ENCODE assay signal across 10 mouse cellular contexts in the genomic region with DNA sequence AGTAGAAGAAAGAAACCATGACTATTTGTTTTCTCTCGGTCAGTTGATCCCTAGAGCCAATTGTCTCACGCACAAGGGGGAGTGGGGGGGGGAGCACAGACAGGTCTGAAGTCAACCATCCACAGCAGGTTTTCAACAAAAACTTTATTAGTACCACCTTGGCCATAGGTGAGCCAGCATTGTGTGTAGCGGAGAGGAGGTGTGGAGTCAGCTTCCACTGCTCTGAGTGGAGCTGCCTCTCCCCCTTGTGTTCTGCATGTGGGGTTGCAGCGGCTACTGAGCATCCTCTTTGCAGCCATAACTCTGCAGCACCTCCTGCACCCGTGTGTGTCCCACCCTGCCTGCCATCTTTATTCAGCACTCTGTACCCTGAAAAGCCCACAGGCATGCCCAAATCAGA. TPM values are rescaled to one million over a fixed set of nuclear protein-coding genes. Genes with fewer than 3 reads are reported as not detected.
A peak's percentile ranks its signal among the peaks of the same experiment; 100 is the strongest.
DNase-seq lines count a peak whose midpoint lies in the region; ATAC-seq and TF ChIP-seq lines count a peak whose summit lies in the region.
"Had no signal": no experiment of that assay in that cellular context is flagged by ENCODE, and none has a peak within 500 bp of the region (broad histone marks: within the 10 kb centered on the region; RNA-seq: fewer than 3 reads in every experiment).

No protein-coding gene starts in this region.

- H3K4me2 ChIP-seq in hindbrain, embryonic 14.5 days (replicated peaks) = no peak overlapping the region

- H3K4me3 ChIP-seq in spleen, adult 2 months (ENCODE audit: extremely low read depth, insufficient read depth, insufficient read length) = no peak overlapping the region
- no peak overlapping the region for H3K4me3 ChIP-seq in hindbrain, embryonic 14.5 days (replicated peaks; ENCODE audit: low read length)

- H3K9me3 ChIP-seq in hindbrain, embryonic 14.5 days (ENCODE audit: control insufficient read depth, low read length) = no peaks in the 10 kb centered on the region

- TF ChIP-seq CTCF in spleen, adult 2 months (IDR thresholded peaks at IDR 0.05; ENCODE audit: extremely low read depth, insufficient read depth, insufficient read length, insufficient replicate concordance) = peak; percentile 35; the same call in 1 of the 2 replicates

- H3K4me1 ChIP-seq in spleen, adult 2 months (ENCODE audit: control insufficient read depth, insufficient read depth, insufficient read length) = peaks cover 15% of the 10 kb centered on the region; the same call in 1 of the 2 replicates
- H3K4me1 ChIP-seq in hindbrain, embryonic 14.5 days (replicated peaks; ENCODE audit: control insufficient read depth, insufficient read depth, low read length) = 0 out of 2 replicates have a peak, but pooled peaks cover 5% of the 10 kb centered on the region

- DNase-seq in frontal cortex, postnatal 14 days (ENCODE audit: low spot score in 2 of 2) = no peak
- no peak for DNase-seq in spleen, adult 2 months (ENCODE audit: low read depth in 1 of 2, low spot score in 2 of 2)
- DNase-seq in spleen, postnatal 14 days (ENCODE audit: low spot score in 2 of 2) = no peak
- peak; percentile 66 for DNase-seq in hindbrain, embryonic 14.5 days (ENCODE audit: low spot score)
- DNase-seq in splenic B cell, adult 2 months (ENCODE audit: low read depth, low spot score) = peak; percentile 44
- DNase-seq in heart, adult 8-10 months (ENCODE audit: low spot score) = no peak
- DNase-seq in spleen, postnatal 4 days (ENCODE audit: low spot score in 2 of 2) = no peak
- DNase-seq: kidney, postnatal 25 days; thymus, postnatal 25 days had no signal

- H3K36me3 ChIP-seq in spleen, adult 2 months (ENCODE audit: control insufficient read depth, insufficient read depth, low read length) = no peaks in the 10 kb centered on the region
- H3K36me3 ChIP-seq in hindbrain, embryonic 14.5 days (replicated peaks; ENCODE audit: control insufficient read depth, insufficient read depth) = no peaks in the 10 kb centered on the region
- no peaks in the 10 kb centered on the region for H3K36me3 ChIP-seq in splenic B cell, adult 2 months (ENCODE audit: control insufficient read depth, insufficient read depth, low read length, poor library complexity, severe bottlenecking)

- no peak overlapping the region for H3K9ac ChIP-seq in hindbrain, embryonic 14.5 days

- 46% methylated on average over 5 of the region's 5 CpGs for WGBS in spleen, adult 2 months
- 17% methylated on average over 5 of the region's 5 CpGs for WGBS in hindbrain, embryonic 14.5 days

- H3K27me3 ChIP-seq in spleen, adult 2 months (ENCODE audit: control insufficient read depth, insufficient read depth, low read length) = no peaks in the 10 kb centered on the region
- 0 out of 2 replicates have a peak, but pooled peaks cover 2% of the 10 kb centered on the region for H3K27me3 ChIP-seq in hindbrain, embryonic 14.5 days (ENCODE audit: control insufficient read depth, insufficient read depth, low read length)
- H3K27me3 ChIP-seq in splenic B cell, adult 2 months (ENCODE audit: control insufficient read depth, insufficient read depth, low read length, poor library complexity, severe bottlenecking) = no peaks in the 10 kb centered on the region

- ATAC-seq in frontal cortex, adult (ENCODE audit: low TSS enrichment) = peak; percentile 92
- ATAC-seq in hindbrain, embryonic 14.5 days (ENCODE audit: low FRiP score) = peak; percentile 55; the same call in 1 of the 2 replicates

- H3K27ac ChIP-seq in spleen, adult 2 months (ENCODE audit: insufficient read depth, low read length) = no peak overlapping the region
- no peak overlapping the region for H3K27ac ChIP-seq in hindbrain, embryonic 14.5 days

- no peak for TF ChIP-seq POLR2A in spleen, adult 2 months (IDR thresholded peaks at IDR 0.05; ENCODE audit: low read depth, low read length)

RNA-seq across cellular contexts. Expression of gene Asic2, which starts 6.3 kb away (rescaled TPM):
- polyA plus RNA-seq in spleen, adult 2 months (2012; rRNA removed) = 0.46 and 0.56 TPM in 2 replicates
- 12.4 and 14.7 TPM in 2 replicates for polyA plus RNA-seq in hindbrain, embryonic 14.5 days (2014; fragmentation: Nextera tagmentation; extraction: Ambion mirVana)
- under 1 TPM in 1 of 4 experiments, not detected in 3; 0.08 TPM for total RNA-seq in heart, adult 8-10 months (2022)

Comparison
In these comparisons a context has a peak if more than half of its experiments do, and no peak if none do; other contexts are left out.
1. DNase-seq: peak in hindbrain, embryonic 14.5 days (single experiment) and splenic B cell, adult 2 months (single experiment); none in frontal cortex, postnatal 14 days (0 of 2), spleen, adult 2 months (0 of 2), spleen, postnatal 14 days (0 of 2), heart, adult 8-10 months (single experiment) and spleen, postnatal 4 days (0 of 2).